Mouse (Mus musculus): ENCODE measurements around the gene Jakmip3. TPM values are rescaled to one million over a fixed set of nuclear protein-coding genes. Genes with fewer than 3 reads are reported as not detected.

The Jakmip3 gene
- total and polyA plus RNA-seq, 3 experiments = 0.11 TPM; not detected in 2

DNA sequence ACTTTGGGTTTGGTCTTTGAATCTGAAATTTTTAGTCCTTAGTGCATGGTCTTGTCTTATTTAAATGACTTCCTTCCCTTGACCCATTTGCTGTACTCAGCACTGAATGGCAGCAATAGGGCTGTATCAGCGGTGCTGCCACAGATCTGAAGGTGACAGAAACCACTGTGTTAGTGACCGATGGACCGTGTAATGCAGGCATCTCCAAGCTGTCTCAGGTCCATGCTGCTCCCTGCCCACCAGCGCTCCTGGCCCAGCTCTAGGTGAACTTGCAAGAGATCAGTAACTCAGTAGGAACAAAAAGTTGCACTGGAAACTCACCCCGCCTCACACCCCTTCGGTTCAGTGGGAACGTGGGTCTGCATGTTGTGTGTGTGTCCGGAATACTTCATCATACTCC, 141.8 kb downstream of the Jakmip3 start:
- DNase-seq (ENCODE audit: low spot score) = no peak
- no peak for ATAC-seq (ENCODE audit: extremely low read depth, insufficient number of reproducible peaks, low FRiP score, poor library complexity, severe bottlenecking)
- no peaks in the 10 kb centered on the region for H3K36me3 ChIP-seq (replicated peaks)
- H3K27me3 ChIP-seq (ENCODE audit: insufficient read depth, low read length) = no peaks in the 10 kb centered on the region
- TF ChIP-seq CTCF (IDR thresholded peaks at IDR 0.05; ENCODE audit: low read depth, low read length) (no peak), GATA2 (IDR thresholded peaks at IDR 0.05; ENCODE audit: borderline replicate concordance, low read depth, low read length) (no peak), GATA1 (IDR thresholded peaks at IDR 0.05; ENCODE audit: borderline replicate concordance, low read length) (no peak)
- no peak overlapping the region for H3K4me3 ChIP-seq (ENCODE audit: low read depth, low read length)
- H3K4me1 ChIP-seq (ENCODE audit: insufficient read depth, low read depth, low read length) = no peaks in the 10 kb centered on the region
- H3K9me3 ChIP-seq (replicated peaks) = peaks cover 63% of the 10 kb centered on the region

DNA sequence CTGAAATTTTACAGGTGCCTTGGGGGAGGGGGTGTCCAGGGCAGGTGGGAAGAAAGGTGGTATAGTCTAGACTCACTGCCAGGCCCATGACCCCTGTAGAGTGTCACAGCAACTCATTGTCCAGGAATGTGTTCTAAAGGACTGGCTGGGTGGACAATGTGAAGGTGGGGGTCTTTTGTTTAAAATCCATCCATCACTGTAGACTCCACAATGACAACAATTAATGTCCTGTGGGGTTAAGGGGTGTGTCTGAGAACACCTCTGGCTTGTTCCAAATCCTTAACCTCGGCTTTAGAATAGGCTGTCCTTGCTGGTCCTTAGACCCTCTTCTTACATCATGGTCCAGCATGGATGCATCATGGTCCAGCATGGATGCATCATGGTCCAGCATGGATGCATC, 143.8 kb downstream of the Jakmip3 start:
- TF ChIP-seq GATA1 (IDR thresholded peaks at IDR 0.05; ENCODE audit: borderline replicate concordance, low read length) (no peak), CTCF (IDR thresholded peaks at IDR 0.05; ENCODE audit: low read depth, low read length) (no peak), TAL1 (conservative IDR thresholded peaks at IDR 0.05; ENCODE audit: low read depth, low read length) (no peak), POLR2AphosphoS5 (IDR thresholded peaks at IDR 0.05; ENCODE audit: insufficient replicate concordance, low read depth, low read length) (no peak), GATA2 (IDR thresholded peaks at IDR 0.05; ENCODE audit: borderline replicate concordance, low read depth, low read length) (no peak)
- Histone ChIP-seq H3K4me1 (ENCODE audit: insufficient read depth, low read depth, low read length) (no peaks in the 10 kb centered on the region), H3K27me3 (ENCODE audit: insufficient read depth, low read length) (no peaks in the 10 kb centered on the region), H3K9me3 (replicated peaks) (peaks cover 60% of the 10 kb centered on the region), H3K36me3 (replicated peaks) (no peaks in the 10 kb centered on the region), H3K4me3 (ENCODE audit: low read depth, low read length) (no peak overlapping the region)
- DNase-seq (ENCODE audit: low spot score) = no peak
- ATAC-seq (ENCODE audit: extremely low read depth, insufficient number of reproducible peaks, low FRiP score, poor library complexity, severe bottlenecking) = no peak

DNA sequence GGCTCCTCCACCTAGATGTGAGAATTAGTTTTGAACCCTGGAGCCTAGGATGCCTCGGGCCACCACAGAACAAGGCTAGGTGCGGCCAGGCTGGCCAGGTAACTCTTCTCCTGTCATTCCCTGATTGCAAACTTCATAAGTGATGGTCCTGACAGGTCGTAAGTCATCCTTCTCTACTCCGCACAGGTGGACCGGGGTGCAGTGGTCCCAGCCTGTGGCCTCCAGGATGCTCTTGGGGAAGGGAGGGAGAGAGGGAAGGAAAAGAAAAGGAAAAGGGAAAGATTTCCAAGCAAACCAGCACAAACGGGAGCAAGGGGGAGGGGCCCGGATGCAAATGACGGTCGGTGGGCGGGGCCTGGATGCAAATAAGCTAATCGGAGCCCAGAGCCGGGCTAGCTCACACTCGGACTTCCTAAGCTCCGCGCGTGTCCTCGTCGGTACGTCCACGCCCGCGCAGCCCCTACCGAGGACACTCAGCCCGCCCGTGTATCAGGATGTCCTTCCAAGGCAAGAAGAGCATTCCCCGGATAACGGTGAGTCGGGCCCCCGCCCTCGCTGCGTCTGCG, 145.2 kb downstream of the Jakmip3 start, which contains the start of gene Dpysl4:
Gene Dpysl4, plus strand, starts transcription at position 373 of the 566 bp plus-strand sequence.
- no peak within 1 kb of the TSS; the same call in 1 of the 2 replicates for H3K4me3 ChIP-seq (ENCODE audit: low read depth, low read length)
- TF ChIP-seq GATA2 (IDR thresholded peaks at IDR 0.05; ENCODE audit: borderline replicate concordance, low read depth, low read length) (no peak), POLR2AphosphoS5 (IDR thresholded peaks at IDR 0.05; ENCODE audit: insufficient replicate concordance, low read depth, low read length) (no peak), TAL1 (conservative IDR thresholded peaks at IDR 0.05; ENCODE audit: low read depth, low read length) (no peak), GATA1 (IDR thresholded peaks at IDR 0.05; ENCODE audit: borderline replicate concordance, low read length) (no peak), CTCF (IDR thresholded peaks at IDR 0.05; ENCODE audit: low read depth, low read length) (no peak)
- H3K27me3 ChIP-seq (ENCODE audit: insufficient read depth, low read length) = no peaks in the 10 kb centered on the region
- H3K36me3 ChIP-seq (replicated peaks) = no peaks in the 10 kb centered on the region
- DNase-seq (ENCODE audit: low spot score) (no peak), ATAC-seq (ENCODE audit: extremely low read depth, insufficient number of reproducible peaks, low FRiP score, poor library complexity, severe bottlenecking) (no peak)
- H3K4me1 ChIP-seq (ENCODE audit: insufficient read depth, low read depth, low read length) = no peaks in the 10 kb centered on the region
- peaks cover 63% of the 10 kb centered on the region for H3K9me3 ChIP-seq (replicated peaks)

DNA sequence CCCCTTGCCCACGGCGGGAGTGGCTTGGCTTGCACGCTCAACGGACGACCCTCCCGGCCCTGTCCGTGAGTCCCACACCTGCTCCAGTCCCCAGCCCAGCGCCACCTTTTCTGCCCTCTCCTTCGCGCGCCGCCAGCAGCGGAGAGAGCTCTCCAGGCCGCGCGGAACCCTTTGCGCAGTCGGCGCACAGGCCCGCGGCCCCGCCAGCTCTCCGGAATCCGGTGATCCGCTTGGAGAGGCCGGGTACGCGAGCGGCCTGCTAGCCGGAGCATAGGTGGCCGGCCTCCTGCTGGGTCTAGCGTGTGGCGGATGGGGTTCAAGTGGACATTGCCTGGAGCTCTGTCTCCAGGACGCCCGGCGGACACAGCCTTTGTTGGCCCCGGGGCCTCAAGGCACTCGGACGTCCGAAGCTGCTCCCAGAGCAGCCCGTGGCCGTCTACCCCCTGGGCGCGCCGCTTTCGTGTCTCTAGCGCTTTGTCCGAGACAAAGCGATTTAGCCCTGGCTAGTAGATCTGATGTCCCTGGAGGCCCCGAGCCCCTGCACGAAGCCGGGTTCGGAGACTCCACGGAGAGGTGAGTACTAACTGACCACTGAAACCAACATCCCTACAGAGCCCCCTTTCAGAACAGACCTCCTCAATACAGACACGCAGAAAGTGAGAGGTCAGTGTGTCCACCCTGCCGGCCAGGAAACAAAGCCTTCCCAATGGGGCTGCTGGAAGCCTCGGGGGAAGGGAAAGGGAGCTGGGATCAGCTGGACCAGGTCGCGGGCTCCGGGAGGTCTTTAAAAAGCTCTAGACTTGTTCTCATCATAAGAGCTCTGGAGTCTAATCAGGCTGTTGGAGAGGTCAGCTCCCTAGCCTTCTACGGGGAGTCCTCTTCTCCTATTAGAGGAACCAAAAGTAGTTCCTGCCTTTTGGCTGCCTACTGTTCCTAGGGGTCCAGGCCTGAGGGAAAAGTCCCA, 145.9 kb downstream of the Jakmip3 start:
- Histone ChIP-seq H3K36me3 (replicated peaks) (no peaks in the 10 kb centered on the region), H3K4me1 (ENCODE audit: insufficient read depth, low read depth, low read length) (no peaks in the 10 kb centered on the region), H3K9me3 (replicated peaks) (peaks cover 67% of the 10 kb centered on the region), H3K4me3 (ENCODE audit: low read depth, low read length) (no peak overlapping the region; the same call in 1 of the 2 replicates), H3K27me3 (ENCODE audit: insufficient read depth, low read length) (no peaks in the 10 kb centered on the region)
- TF ChIP-seq CTCF (IDR thresholded peaks at IDR 0.05; ENCODE audit: low read depth, low read length) (no peak), GATA2 (IDR thresholded peaks at IDR 0.05; ENCODE audit: borderline replicate concordance, low read depth, low read length) (no peak), GATA1 (IDR thresholded peaks at IDR 0.05; ENCODE audit: borderline replicate concordance, low read length) (no peak), POLR2AphosphoS5 (IDR thresholded peaks at IDR 0.05; ENCODE audit: insufficient replicate concordance, low read depth, low read length) (no peak), TAL1 (conservative IDR thresholded peaks at IDR 0.05; ENCODE audit: low read depth, low read length) (no peak)
- ATAC-seq (ENCODE audit: extremely low read depth, insufficient number of reproducible peaks, low FRiP score, poor library complexity, severe bottlenecking) (no peak), DNase-seq (ENCODE audit: low spot score) (no peak)

DNA sequence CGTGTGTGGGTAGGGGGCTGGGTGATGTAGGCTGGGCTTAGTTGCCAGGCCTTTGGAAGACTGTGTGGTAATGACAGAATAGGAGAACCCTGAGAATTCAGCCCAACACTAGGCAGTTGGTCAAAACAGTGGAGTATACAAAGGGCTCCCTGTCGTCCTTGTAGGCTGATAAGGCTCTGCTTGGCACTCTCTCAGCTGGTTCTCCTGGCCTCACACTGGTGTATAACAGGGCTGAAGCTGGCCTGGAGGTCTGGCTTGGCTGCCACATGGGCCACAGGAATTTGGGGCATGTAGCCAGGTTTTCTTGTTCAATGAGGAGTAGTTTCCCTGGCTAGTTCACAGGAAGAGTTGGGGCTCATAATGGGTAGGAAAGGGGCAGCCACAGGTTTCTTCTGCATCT, 147.3 kb downstream of the Jakmip3 start:
- TF ChIP-seq GATA2 (IDR thresholded peaks at IDR 0.05; ENCODE audit: borderline replicate concordance, low read depth, low read length) (no peak), CTCF (IDR thresholded peaks at IDR 0.05; ENCODE audit: low read depth, low read length) (no peak), GATA1 (IDR thresholded peaks at IDR 0.05; ENCODE audit: borderline replicate concordance, low read length) (no peak), TAL1 (conservative IDR thresholded peaks at IDR 0.05; ENCODE audit: low read depth, low read length) (no peak), POLR2AphosphoS5 (IDR thresholded peaks at IDR 0.05; ENCODE audit: insufficient replicate concordance, low read depth, low read length) (no peak)
- Histone ChIP-seq H3K36me3 (replicated peaks) (no peaks in the 10 kb centered on the region), H3K4me3 (ENCODE audit: low read depth, low read length) (no peak overlapping the region), H3K4me1 (ENCODE audit: insufficient read depth, low read depth, low read length) (no peaks in the 10 kb centered on the region), H3K9me3 (replicated peaks) (peaks cover 70% of the 10 kb centered on the region), H3K27me3 (ENCODE audit: insufficient read depth, low read length) (no peaks in the 10 kb centered on the region)
- DNase-seq (ENCODE audit: low spot score) = no peak
- ATAC-seq (ENCODE audit: extremely low read depth, insufficient number of reproducible peaks, low FRiP score, poor library complexity, severe bottlenecking) = no peak; the same call in 1 of the 2 replicates
